Mouse (Mus musculus) lung, adult 2 months (tissue): ENCODE data around the gene Cblb. TPM values are rescaled to one million over a fixed set of nuclear protein-coding genes. Genes with fewer than 3 reads are reported as not detected.

Experiments
- DNase-seq: peaks from one replicate; pipeline ENCODE4 v3.0.0; 2022
- H3K4me1 ChIP-seq: fragments of 200-500 bp; 2 replicates; pipeline ENCODE4 v1.6.1; 2011; ENCODE audit warnings: low read length; ENCODE audit not compliant: control insufficient read depth, insufficient read depth
- H3K4me3 ChIP-seq: fragments of 200-500 bp; replicated peaks from 2 replicates; pipeline ENCODE3; 2011; ENCODE audit warnings: low read depth, mild to moderate bottlenecking, control low read depth, low read length; ENCODE audit errors: extremely low read depth
- CTCF ChIP-seq: fragments of 200-500 bp; IDR thresholded peaks from 2 replicates; pipeline ENCODE4 v1.5.1; 2011; ENCODE audit warnings: mild to moderate bottlenecking, low read length, control low read depth; ENCODE audit not compliant: insufficient read depth
- POLR2A ChIP-seq: fragments of 200-500 bp; IDR thresholded peaks from 2 replicates; pipeline ENCODE4 v1.6.1; 2011; ENCODE audit warnings: low read depth, mild to moderate bottlenecking, control low read depth, low read length, borderline replicate concordance; ENCODE audit errors: extremely low read depth
- WGBS: fragments of 180-500 bp; shearing (Covaris S2); methylation state at CpG from one replicate; pipeline ENCODE4 v1.1.7; 2018; 5-methylcytosine and 5-hydroxymethylcytosine counted together
- polyA plus RNA-seq: library from polyadenylated mRNA; depleted of rRNA; stranded (reverse); fragments of >200 nt; gene quantifications from 2 replicates; pipeline ENCODE4 v1.2.3, GENCODE M21; 2012

Gene Cblb
- polyA plus RNA-seq, 1 experiment: 21.7 TPM

- Histone ChIP-seq H3K4me3 (no peak overlapping the region), H3K4me1 (peaks cover 19% of the 10 kb centered on the region)
- DNase-seq: no peak
- TF ChIP-seq POLR2A (no peak), CTCF (no peak)
- 77% methylated on average over 2 of the region's 2 CpGs for WGBS
These were observed 40.3 kb downstream of the Cblb start for GRCm38 (mm10) chr16:52071290-52071689.

- peaks cover 17% of the 10 kb centered on the region for H3K4me1 ChIP-seq
- no peak overlapping the region for H3K4me3 ChIP-seq
- DNase-seq: no peak
- WGBS: 35% methylated on average over 6 of the region's 6 CpGs
- TF ChIP-seq CTCF (no peak), POLR2A (no peak)
These were observed 40.8 kb downstream of the Cblb start for GRCm38 (mm10) chr16:52071766-52072209.

- Histone ChIP-seq H3K4me1 (peaks cover 22% of the 10 kb centered on the region), H3K4me3 (no peak overlapping the region)
- TF ChIP-seq POLR2A (no peak), CTCF (no peak)
- 91% methylated on average over 7 of the region's 7 CpGs for WGBS
- DNase-seq: no peak
These were observed 45.6 kb downstream of the Cblb start for GRCm38 (mm10) chr16:52076652-52077051.

- DNase-seq: no peak
- Histone ChIP-seq H3K4me3 (no peak overlapping the region), H3K4me1 (peaks cover 20% of the 10 kb centered on the region)
- WGBS: 48% methylated on average over 4 of the region's 4 CpGs
- TF ChIP-seq CTCF (no peak), POLR2A (no peak)
These were observed 46.9 kb downstream of the Cblb start for GRCm38 (mm10) chr16:52077901-52078300.

- 45% methylated on average over 9 of the region's 9 CpGs for WGBS
- Histone ChIP-seq H3K4me3 (no peak overlapping the region), H3K4me1 (peaks cover 20% of the 10 kb centered on the region)
- DNase-seq: no peak
- TF ChIP-seq CTCF (no peak), POLR2A (no peak)
These were observed 47.9 kb downstream of the Cblb start for GRCm38 (mm10) chr16:52078758-52079474.

- WGBS: 77% methylated on average over 8 of the region's 8 CpGs
- no peak for TF ChIP-seq POLR2A
- TF ChIP-seq CTCF: no peak
- H3K4me3 ChIP-seq: no peak overlapping the region
- DNase-seq: no peak
- H3K4me1 ChIP-seq: peaks cover 20% of the 10 kb centered on the region
These were observed 48.4 kb downstream of the Cblb start for GRCm38 (mm10) chr16:52079475-52079823.

- 69% methylated on average over 11 of the region's 11 CpGs for WGBS
- Histone ChIP-seq H3K4me3 (no peak overlapping the region), H3K4me1 (peaks cover 20% of the 10 kb centered on the region)
- TF ChIP-seq CTCF: no peak
- TF ChIP-seq POLR2A: no peak
- no peak for DNase-seq
These were observed 49.8 kb downstream of the Cblb start for GRCm38 (mm10) chr16:52080619-52081395.

GRCm38 (mm10) chr16:52081756-52082155 is 50.7 kb downstream of the Cblb start:
- 6% methylated on average over 3 of the region's 3 CpGs for WGBS
- no peak for DNase-seq

GRCm38 (mm10) chr16:52086793-52087450 is 55.9 kb downstream of the Cblb start:
- H3K4me3 ChIP-seq: no peak overlapping the region
- DNase-seq: no peak
- peaks cover 10% of the 10 kb centered on the region for H3K4me1 ChIP-seq
- TF ChIP-seq CTCF (no peak), POLR2A (no peak)
- WGBS: 68% methylated on average over 9 of the region's 9 CpGs

More at GRCm38 (mm10) chr16:52081756-52082155, 50.7 kb downstream of the Cblb start:
- TF ChIP-seq POLR2A: no peak
- TF ChIP-seq CTCF: no peak
- no peak overlapping the region for H3K4me3 ChIP-seq
- peaks cover 22% of the 10 kb centered on the region for H3K4me1 ChIP-seq

GRCm38 (mm10) chr16:52089354-52089753 is 58.3 kb downstream of the Cblb start:
- DNase-seq: no peak
- TF ChIP-seq CTCF (no peak), POLR2A (no peak)
- 71% methylated on average over 4 of the region's 4 CpGs for WGBS
- Histone ChIP-seq H3K4me1 (peaks cover 16% of the 10 kb centered on the region), H3K4me3 (no peak overlapping the region)
